Mouse (Mus musculus) adrenal gland, adult (tissue): Measurements from ENCODE around the gene B3galt1.

Experiments used
- DNase-seq, 2 experiments: peaks; one replicate each; pipeline ENCODE4 v3.0.0; 2022 to 2023; ENCODE audit warnings: low spot score in 1 of 2; ENCODE audit not compliant: inconsistent age in 2 of 2

Gene B3galt1

DNA sequence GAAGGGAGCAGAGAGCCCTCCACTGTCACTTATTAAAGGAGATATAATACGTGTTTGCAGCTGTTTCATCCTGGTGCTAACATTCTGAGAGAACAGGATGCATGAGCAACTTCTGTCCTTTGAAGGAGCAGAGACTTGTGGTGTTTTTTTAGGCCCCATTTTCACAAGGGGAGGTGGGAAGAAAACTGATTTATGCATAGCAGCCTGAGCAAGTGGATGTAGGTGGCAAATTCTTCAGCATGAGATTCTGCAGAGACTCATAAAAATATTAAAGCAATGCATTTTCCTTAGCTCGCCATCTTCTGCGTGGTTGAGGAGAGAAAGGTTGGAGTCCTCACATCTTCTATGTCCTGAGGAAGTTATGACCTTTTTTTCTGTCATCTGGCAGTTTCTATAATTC, 469.0 kb downstream of the B3galt1 start:
- DNase-seq = no peak

DNA sequence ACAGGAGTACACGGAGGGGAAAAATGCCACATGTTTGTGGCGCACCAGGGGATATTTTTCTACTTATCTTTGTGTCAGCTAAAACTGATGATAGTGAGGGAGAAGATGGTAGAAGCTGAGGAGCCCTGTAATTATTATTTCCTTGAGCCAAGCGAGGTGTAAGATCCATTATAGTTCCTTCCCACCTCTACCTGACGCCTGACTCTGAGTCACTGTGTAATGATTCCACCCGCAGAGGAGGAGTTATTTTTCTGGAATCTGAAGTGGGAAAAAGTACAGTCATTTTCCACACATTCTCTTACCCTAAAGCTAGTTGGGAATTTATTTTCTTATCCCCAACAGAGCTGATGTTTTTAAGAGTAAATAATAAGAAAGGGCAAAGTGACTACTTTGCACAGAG, 475.1 kb downstream of the B3galt1 start:
- no peak for DNase-seq

DNA sequence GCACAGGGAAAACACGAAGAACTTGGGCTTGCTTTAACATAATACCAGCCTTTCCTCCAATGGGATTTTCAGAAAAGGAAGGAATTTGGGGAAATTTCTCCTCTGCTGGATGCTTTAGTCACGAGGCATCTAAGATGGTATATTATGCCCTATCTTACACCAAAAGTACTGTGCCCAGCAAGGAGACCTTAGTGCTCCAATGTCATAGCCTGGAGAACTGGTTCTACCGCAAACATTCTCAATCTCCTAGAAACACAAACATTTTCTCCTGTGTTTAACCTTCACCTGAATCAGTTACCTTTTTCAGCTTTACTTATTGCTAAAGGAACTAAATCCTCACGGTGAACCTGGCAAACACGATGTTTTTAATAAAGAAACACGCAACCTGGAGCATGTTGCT, 486.8 kb downstream of the B3galt1 start:
- no peak for DNase-seq

DNA sequence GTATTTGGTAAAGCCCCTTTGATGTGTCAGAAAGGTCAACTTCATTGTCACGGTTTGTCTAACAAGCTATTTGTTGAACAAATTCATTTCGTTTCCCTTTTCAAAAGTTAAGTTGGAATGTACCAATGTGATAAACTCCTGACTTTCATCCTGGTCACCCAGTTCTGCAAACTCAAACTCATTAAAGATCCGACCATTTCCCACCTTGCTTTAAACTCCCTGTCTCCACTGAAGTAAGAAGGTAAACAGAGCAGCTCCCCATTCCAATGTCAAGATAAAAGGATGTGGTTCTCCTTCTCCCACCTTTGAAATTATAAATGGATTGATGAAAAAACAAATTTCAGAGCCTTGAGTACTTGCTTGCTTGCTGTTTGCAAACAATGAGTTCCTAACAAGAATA, 487.6 kb downstream of the B3galt1 start:
- DNase-seq = no peak

DNA sequence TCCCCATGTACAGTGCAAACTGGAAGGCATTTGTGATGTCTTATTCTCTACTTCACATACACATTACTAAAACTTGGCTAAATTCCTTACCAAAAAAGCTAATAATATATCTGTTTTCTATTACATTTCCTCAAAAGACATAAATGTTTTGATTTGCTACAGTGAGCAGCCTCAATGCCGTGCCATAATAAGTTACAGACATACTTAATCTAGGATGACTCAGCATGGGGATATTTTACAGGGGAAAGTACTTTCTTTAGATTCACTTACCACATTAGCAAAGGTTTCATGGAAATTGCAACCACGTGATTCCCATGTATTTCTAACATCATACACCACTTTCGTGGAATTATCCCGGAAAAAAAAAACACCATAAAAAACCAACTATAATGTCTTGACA, 495.7 kb downstream of the B3galt1 start:
- no peak for DNase-seq

DNA sequence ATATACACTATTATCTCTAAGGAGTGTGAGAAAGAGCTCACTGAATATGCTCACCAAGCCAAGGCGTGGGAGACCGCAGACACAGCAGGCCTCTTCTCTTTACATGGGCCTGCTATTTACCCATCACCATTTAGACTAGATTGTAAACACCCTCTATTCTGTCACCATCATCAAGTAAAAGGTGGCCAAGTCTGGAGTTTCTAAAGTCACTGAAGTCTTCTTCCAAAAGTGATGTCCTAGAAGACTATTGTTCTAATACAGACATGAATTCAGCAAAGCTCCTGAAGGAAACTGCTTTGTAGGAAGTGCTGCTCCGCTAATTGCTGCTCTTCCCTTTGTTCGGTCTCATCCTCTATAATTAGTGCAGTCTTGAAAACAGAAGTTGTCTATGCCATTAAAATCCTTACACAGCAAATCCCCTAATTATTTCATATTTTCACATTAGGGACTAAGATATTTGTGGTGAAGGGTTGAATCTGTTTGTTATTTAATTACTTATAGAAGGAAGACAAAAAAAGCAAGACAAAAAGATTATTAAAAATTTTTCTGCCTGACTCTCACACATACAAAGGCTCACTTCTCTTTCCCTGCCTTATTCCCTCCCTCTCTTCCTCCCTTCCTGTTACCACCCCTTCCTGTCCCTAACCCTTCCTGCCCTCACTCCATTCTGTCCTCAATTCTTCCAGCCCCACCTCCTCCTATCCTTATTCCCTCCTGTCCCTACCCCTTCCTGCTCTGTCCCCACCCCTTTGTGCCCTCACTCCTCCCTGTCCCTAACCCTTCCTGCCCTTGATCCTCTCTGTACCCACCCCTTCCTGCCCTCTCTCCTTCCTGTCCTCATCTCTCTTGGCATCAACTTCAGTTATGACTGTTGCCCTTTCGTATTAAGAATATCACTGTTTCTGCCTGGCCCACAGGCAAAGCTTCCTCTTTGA, 514.0 kb downstream of the B3galt1 start:
- no peak for DNase-seq

DNA sequence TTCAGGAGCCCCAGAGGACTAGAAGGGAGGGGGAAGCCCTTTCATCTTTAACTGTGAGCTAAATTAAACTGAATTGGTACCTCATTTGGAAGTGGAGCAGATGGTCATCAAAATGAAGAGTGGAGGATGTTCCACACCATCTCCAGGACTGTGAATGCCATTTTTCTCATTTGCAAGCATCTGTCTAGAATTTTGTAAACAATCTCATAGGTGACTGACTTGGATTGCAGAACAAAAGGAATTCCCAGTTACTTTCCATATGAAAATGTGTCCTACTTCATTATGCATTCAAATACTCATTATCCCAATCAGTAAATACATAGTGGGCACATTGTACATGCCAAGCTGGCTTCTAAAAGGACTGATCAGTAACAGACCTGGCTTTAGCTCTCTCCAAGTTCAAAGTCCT, 515.2 kb downstream of the B3galt1 start:
- no peak for DNase-seq

DNA sequence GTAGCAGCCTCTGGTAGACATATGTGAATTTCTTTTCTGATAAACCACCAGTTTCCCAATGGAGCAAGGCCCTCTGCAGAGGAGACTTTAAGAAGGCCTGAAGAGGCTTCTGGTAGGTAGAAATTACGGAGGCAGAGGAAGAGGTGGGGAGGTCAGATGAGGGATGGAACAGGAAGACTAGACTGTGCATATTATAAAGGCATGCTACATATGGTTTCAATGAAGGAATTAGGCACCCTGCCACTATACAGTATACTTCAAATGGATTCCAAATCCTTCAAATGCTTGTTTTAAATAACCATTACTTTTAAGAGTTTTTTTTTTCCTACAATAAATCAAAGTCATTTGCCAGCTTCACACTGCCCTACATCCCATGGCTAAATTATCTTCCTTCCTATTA, 518.8 kb downstream of the B3galt1 start:
- DNase-seq = no peak

DNA sequence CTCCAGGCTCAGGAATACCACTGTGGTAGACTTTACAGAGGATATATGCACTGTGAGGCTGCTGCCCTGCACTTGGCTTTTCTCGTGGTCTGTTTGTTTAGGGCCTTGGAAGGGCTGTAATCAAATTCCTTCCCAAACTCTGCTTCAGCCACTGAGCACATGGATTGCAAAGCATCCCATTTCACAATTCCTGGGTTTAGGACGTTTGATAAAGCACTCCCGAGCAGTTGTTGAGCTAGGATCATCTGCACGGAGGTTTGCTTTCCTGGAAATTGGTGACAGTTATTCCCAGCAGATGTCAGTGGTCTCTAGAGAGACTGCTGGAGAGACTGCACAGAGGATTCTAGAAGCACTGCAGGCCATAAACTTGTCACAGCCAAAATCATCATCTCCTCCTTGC, 520.4 kb downstream of the B3galt1 start:
- no peak for DNase-seq

DNA sequence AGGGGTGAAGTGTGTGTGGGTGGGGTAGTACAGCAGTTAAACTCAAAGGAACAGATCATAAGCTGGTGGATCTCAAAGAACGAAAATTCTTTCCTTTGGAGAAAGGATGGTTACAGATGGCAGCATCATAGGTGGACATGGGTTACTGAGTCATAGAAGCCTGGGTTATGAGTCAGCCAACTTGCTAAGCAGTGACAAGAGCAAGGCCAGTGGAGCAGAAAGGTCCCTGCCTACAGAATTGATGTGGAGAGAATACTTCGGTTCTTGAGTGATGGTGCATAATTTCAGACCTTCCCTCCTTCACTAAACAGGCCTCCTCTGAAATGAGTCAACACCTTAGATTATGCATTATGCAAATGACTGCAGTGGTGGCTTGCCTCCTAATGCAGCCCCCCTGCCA, 525.9 kb downstream of the B3galt1 start:
- DNase-seq = peak in 1 of 2 experiments; percentile 37

DNA sequence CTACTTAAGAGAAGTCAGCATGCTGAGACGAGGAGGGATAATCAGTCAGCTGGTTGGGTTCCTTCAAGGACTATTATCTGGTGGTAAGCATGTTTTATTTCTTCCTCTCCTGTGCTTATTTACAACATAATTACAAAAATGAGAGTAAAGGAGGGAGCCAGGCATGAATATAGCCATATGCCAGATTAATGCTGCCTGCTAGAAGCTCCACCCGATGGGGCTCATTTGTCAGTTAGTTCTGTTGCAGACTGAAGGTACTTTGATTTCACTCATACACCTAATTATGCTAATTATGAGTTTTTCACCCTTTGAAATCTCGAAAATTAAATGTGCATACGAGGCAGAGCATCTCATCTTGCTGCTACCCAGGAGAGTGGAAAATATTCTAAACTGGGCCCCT, 539.0 kb downstream of the B3galt1 start:
- DNase-seq = no peak

DNA sequence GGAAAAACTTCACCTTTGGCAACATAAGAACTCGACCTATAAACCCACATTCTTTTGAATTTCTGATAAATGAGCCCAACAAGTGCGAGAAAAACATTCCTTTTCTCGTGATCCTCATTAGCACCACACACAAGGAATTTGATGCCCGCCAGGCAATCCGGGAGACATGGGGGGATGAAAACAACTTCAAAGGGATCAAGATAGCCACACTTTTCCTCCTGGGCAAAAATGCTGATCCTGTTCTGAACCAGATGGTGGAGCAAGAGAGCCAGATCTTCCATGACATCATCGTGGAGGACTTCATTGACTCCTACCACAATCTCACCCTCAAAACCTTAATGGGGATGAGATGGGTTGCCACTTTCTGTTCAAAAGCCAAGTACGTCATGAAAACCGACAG, 552.4 kb downstream of the B3galt1 start:
- peak; percentile 16 to 71 for DNase-seq

DNA sequence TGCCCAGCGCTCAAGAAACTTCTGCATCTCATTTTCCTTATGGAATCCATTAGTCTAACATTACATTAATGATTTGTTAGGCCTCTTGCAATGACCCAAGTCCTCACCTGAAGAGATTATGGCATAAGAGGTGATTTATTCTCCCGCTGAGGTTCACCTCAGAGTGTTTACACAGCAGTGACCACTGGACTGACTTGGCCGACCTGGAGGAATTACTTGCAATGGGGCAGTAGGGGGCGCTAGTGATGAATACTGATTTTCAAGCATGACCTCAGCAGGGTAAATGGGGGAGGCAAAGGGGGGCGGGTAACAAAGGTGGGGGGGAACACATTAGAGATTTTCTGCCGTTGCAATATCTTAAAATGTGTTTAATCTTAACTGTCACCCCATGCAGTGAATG, 559.1 kb downstream of the B3galt1 start:
- DNase-seq = peak; percentile 5 to 61

DNA sequence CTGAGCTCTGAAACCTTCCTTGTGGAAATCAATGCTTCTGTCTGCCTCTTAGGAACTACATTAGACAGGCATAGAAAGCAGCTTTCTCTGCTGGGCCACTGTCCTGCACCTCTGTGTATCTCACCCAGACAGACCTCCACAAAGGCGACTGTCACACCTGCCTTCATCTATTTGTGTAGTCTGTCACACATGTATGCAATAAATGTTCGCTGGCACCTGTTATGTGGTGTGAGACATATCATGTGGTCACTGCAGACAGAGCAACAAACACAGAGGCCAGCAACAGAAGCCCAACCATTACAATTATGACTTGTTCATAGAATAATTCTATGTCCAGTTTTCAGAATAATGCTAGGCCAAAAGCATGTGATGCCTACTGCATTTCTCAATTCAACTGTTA, 575.4 kb downstream of the B3galt1 start:
- no peak for DNase-seq

DNA sequence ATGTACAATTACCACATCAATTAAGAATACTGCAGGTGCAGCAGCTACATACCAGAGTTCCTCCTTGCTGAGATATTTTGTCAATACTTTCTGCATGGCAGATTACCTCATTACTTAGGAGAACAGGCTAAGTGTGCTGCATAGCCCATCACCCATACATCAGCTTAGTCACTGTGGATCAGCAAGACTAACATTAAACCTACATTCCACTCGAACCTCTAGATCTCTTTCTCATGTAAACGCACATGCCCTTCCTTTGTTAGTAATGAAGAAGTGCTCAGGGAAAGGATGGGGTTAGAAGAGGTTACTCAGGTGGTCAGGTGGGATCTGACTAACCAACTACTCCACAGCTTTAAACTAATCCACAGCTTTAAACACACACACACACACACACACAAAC, 577.6 kb downstream of the B3galt1 start:
- DNase-seq = no peak

DNA sequence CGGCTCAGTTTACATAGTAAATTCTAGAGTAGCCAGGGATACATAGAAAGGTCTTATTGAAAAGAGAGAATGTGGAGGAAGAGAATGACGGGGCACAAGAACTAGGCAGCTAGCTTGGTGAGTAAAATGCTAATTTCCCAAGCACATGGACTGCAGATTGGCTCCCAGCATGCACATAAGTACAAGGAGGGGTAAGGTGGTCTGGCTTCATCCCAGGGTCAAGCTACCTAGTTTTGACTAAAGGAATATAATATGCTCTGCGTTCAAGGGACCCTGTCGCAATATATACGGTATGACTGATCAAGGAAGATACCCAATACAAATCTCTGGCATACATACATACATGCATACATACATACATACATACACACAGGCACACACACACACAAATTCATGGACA, 594.1 kb downstream of the B3galt1 start:
- DNase-seq = no peak

DNA sequence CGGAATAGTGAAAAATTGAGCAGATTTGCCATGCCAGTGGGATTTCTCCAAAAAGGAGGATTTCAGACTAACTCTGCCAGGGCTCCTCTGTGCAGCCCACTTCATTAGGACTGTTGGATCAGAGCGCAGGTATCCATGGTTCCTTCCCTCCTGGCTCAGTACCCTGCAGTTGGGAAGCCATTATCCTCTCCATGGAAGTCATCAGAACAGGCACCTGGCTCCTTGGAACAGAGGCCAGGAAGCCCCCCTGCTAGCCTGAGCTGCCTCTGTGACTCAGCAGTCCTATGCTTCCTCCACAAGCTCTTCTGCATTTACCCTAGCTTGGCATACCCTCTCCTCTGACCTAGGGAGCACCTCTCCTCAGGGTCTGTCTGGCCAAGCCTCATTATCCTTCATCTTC, 594.9 kb downstream of the B3galt1 start:
- no peak for DNase-seq

DNA sequence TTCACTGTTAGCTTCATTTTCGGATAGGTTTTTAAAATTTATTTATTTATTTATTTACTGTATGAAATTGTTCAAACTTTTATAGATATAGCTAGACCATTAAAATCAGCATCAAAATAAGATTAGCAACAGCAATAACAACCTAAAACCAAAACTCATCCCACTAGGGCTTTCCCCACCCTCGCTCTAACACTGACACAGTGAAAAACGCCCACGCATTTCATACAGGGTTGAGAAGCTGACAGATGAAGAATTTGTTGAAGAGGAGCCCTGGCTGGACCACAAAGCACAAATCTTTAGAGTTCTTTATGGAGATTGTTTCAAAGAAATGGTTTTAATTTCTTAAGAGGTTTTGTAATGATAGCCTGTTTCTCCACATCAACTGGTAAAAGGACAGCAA, 596.3 kb downstream of the B3galt1 start:
- no peak for DNase-seq

DNA sequence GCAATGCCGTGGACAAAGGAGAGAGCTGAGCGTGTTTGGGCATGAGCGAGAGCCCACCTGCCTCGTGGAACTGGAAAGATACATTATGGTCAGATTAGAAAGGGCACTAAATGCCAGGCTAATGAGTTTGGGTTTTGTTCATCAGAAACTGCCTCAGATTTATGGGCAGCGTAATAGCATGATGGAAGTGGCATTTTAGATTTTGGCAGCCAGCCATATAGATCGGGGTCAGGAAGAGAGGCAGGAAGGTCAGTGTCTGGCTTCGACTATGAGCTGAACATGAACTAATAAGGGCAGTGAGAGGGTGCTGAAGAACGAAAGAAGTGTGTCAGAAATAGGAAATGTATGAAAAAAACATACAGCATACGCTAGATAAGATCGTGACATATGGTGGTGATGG, 605.6 kb downstream of the B3galt1 start:
- peak; percentile 12 to 75 for DNase-seq
